Mouse (Mus musculus): ENCODE measurements at regions not wholly inside any gene's neighbourhood (a gene's known extent, or its start where the extent isn't known, plus 50 kb on each side); places are given as distances from the start of the nearest gene placed in this dataset.

DNA sequence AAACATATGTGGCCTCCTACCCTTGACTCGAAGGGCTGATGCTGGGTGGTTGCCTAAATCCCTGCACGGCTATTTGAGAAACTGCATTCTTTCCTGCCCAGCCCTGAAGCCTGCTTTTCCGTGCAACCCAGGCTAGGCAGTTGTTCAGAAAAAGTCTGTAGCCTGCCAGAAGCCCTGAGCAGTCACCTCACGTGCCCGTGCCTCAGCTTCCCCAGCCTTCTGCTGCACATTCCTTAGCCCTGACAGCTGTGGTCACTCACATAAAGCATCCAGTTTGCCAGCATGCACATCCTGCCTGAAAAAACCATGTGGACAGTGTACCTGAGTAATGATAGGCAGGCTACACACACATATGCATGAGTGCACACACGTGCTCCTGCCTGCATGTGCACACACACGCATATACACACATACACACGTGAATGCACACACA is 157.6 kb downstream of the Gm26897 start:
- Histone ChIP-seq H3K9me3 (replicated peaks; ENCODE audit: low read length) (peaks cover 98% of the 10 kb centered on the region), H3K36me3 (replicated peaks in 1 of 2; ENCODE audit: control insufficient read depth in 1 of 2, insufficient read depth in 1 of 2, low read length in 1 of 2) (no peaks in the 10 kb centered on the region), H3K27ac (ENCODE audit: insufficient read depth, low read depth) (no peak overlapping the region), H3K79me2 (replicated peaks; ENCODE audit: control insufficient read depth, extremely low read depth, insufficient read depth, poor library complexity, severe bottlenecking) (no peaks in the 10 kb centered on the region), H3K4me1 (ENCODE audit: control insufficient read depth in 1 of 2, insufficient read depth in 2 of 2) (no peaks in the 10 kb centered on the region), H3K9ac (ENCODE audit: insufficient read depth, low read depth) (no peak overlapping the region), H3K4me3 (replicated peaks in 1 of 3; ENCODE audit: low read depth in 2 of 3, low read length in 2 of 3, poor library complexity in 1 of 3) (no peak overlapping the region), H3K27me3 (replicated peaks) (no peaks in the 10 kb centered on the region), H3K4me2 (ENCODE audit: insufficient read depth, low read depth, poor library complexity, severe bottlenecking) (no peak overlapping the region)
- dilution Hi-C loops (cut with MboI; ENCODE audit: extremely low pct_ligation_motif_present, extremely low pct_unique_long_range_greater_than_20kb, low sequenced_read_pairs) (no loop called here), in situ Hi-C loops (cut with MboI; ENCODE audit: low pct_ligation_motif_present, low pct_unique_long_range_greater_than_20kb, low sequenced_read_pairs) (no loop called here)
- DNase-seq (ENCODE audit: extremely low read depth) = no peak
- TF ChIP-seq MAZ (IDR thresholded peaks at IDR 0.05; ENCODE audit: low read depth, low read length) = no peak
- TF ChIP-seq E2F4 (IDR thresholded peaks at IDR 0.05; ENCODE audit: insufficient replicate concordance, low read depth, low read length) = no peak
- TF ChIP-seq BHLHE40 (IDR thresholded peaks at IDR 0.05; ENCODE audit: low read depth, low read length) = no peak
- TF ChIP-seq USF1 (IDR thresholded peaks at IDR 0.05; ENCODE audit: low read depth, low read length) = no peak
- no peak for TF ChIP-seq EP300 (IDR thresholded peaks at IDR 0.05; ENCODE audit: low read length)
- TF ChIP-seq GABPA (IDR thresholded peaks at IDR 0.05; ENCODE audit: insufficient replicate concordance, low read depth, low read length) = no peak
- TF ChIP-seq MAX (IDR thresholded peaks at IDR 0.05; ENCODE audit: low read length) = no peak

DNA sequence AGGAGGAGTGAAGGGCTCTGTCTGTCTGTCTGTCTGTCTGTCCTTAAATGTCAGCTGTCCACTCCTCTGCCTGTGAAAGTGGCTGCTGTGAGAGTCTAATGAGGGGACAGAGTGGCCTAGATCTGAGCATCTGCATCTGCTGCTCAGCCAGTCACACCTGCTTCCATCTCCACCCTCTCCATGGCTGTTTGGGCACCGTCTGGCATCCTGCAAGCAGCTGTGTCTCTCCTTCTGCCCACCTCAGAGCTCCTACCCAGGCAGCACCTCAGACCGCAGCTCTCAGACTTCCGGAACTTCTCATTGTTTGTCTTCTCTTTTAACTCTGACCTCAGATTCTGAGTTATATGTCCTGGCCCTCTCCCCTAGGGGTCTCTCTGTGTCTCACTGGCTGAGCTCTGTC is 159.2 kb downstream of the Gm26897 start:
- dilution Hi-C loops (cut with MboI; ENCODE audit: extremely low pct_ligation_motif_present, extremely low pct_unique_long_range_greater_than_20kb, low sequenced_read_pairs) = no loop called here
- H3K9me3 ChIP-seq (replicated peaks; ENCODE audit: low read length) = peaks cover 95% of the 10 kb centered on the region
- no peak overlapping the region for H3K27ac ChIP-seq (ENCODE audit: insufficient read depth, low read depth)
- no peaks in the 10 kb centered on the region for H3K27me3 ChIP-seq (replicated peaks)
- no peaks in the 10 kb centered on the region for H3K79me2 ChIP-seq (replicated peaks; ENCODE audit: control insufficient read depth, extremely low read depth, insufficient read depth, poor library complexity, severe bottlenecking)
- TF ChIP-seq KAT2A (IDR thresholded peaks at IDR 0.05; ENCODE audit: insufficient replicate concordance, low read length) (no peak), MXI1 (IDR thresholded peaks at IDR 0.05; ENCODE audit: low read depth, low read length) (no peak), SMC3 (IDR thresholded peaks at IDR 0.05; ENCODE audit: low read depth, low read length) (no peak), NRF1 (IDR thresholded peaks at IDR 0.05; ENCODE audit: low read depth, low read length) (no peak), MYC (IDR thresholded peaks at IDR 0.05; ENCODE audit: low read depth, low read length) (no peak), MAZ (IDR thresholded peaks at IDR 0.05; ENCODE audit: low read depth, low read length) (no peak), POLR2AphosphoS2 (IDR thresholded peaks at IDR 0.05; ENCODE audit: low read depth, low read length) (no peak), MAFK (IDR thresholded peaks at IDR 0.05; ENCODE audit: insufficient replicate concordance, low read length) (no peak), ZC3H11A (IDR thresholded peaks at IDR 0.05; ENCODE audit: low read depth, low read length) (no peak), ETS1 (conservative IDR thresholded peaks at IDR 0.05; ENCODE audit: low read depth, low read length) (no peak), TBP (conservative IDR thresholded peaks at IDR 0.05; ENCODE audit: low read depth, low read length) (no peak), ZNF384 (IDR thresholded peaks at IDR 0.05; ENCODE audit: low read depth, low read length) (no peak), IRF4 (IDR thresholded peaks at IDR 0.05; ENCODE audit: low read depth, low read length) (no peak), BHLHE40 (IDR thresholded peaks at IDR 0.05; ENCODE audit: low read depth, low read length) (no peak)
- H3K4me2 ChIP-seq (ENCODE audit: insufficient read depth, low read depth, poor library complexity, severe bottlenecking) = no peak overlapping the region
- no peak for DNase-seq (ENCODE audit: extremely low read depth)
- in situ Hi-C loops (cut with MboI; ENCODE audit: low pct_ligation_motif_present, low pct_unique_long_range_greater_than_20kb, low sequenced_read_pairs) = no loop called here
- H3K4me1 ChIP-seq (ENCODE audit: control insufficient read depth in 1 of 2, insufficient read depth in 2 of 2) = no peaks in the 10 kb centered on the region
- H3K4me3 ChIP-seq (replicated peaks in 1 of 3; ENCODE audit: low read depth in 2 of 3, low read length in 2 of 3, poor library complexity in 1 of 3) = no peak overlapping the region
- no peak overlapping the region for H3K9ac ChIP-seq (ENCODE audit: insufficient read depth, low read depth)
- no peaks in the 10 kb centered on the region for H3K36me3 ChIP-seq (replicated peaks in 1 of 2; ENCODE audit: control insufficient read depth in 1 of 2, insufficient read depth in 1 of 2, low read length in 1 of 2)

Measured in CH12.LX (cell line).